Mouse (Mus musculus): ENCODE data around the gene Col11a1.

DNA sequence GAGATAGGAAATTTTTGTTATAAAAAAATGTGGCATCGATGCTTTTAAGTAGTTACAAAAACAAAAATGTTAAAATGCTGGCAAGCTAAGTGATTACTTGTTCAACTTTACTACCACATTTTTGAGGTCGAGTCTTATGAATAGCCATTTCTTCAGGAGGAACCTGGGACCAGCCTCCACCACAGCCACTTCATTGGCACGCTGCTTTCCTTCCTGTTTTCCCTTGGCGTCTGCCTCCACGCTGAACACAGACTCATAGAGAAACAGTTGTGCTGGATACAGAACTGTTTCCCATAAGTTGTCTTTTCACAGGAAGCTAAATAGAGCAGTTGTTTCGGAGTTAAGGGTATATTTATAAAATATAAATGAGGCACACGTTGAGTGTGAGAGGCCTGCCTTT lies 69.0 kb downstream of the Col11a1 start:
- TF ChIP-seq POLR2A (IDR thresholded peaks at IDR 0.05; ENCODE audit: insufficient read depth, low read depth, low read length) (no peak), CTCF (IDR thresholded peaks at IDR 0.05; ENCODE audit: insufficient read depth, low read depth, low read length) (no peak)
